Mouse (Mus musculus): ENCODE data around the gene Prr23a1.

DNA sequence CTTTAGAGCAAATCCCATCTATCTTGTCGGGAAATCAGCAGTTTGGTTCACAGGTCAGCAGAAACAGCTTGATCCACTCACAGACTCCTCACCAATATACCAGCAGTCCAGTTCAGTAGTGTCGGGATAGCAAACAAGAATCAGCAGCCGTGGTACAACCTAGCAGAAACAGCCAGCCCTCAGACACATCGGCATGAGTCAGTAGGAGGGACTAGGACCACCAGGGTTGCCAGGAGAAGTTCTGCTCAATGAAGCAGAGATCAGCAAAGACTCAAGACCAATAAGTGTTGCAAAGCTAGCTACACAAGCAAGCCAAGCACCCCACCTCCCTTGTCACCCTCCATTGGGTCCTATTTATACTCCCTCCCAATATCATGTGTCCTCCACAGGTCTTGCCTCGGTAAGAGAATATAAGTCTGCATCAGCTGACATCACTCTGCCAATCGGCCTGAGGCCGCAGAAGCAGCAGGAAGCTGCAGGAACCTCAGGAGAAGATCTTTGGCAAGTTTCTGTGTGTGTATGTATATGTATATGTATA, 4.7 kb upstream of the Prr23a1 start:
- TF ChIP-seq RCOR1 (IDR thresholded peaks at IDR 0.05; ENCODE audit: low read depth, low read length) (no peak), POLR2A (IDR thresholded peaks at IDR 0.05; ENCODE audit: control insufficient read depth in 1 of 2, insufficient read depth in 1 of 2, low read depth in 1 of 2, low read length in 2 of 2, poor library complexity in 1 of 2) (no peak), CTCF (IDR thresholded peaks at IDR 0.05 in 2 of 3, conservative IDR thresholded peaks at IDR 0.05 in 1 of 3; ENCODE audit: control insufficient read depth in 1 of 3, insufficient read depth in 1 of 3, low read depth in 2 of 3, low read length in 3 of 3, poor library complexity in 1 of 3, severe bottlenecking in 1 of 3) (no peak), ZNF384 (IDR thresholded peaks at IDR 0.05; ENCODE audit: low read depth, low read length) (no peak), KAT2A (conservative IDR thresholded peaks at IDR 0.05; ENCODE audit: low read depth, low read length) (no peak), EP300 (IDR thresholded peaks at IDR 0.05; ENCODE audit: low read depth in 1 of 2, low read length in 2 of 2) (no peak), BHLHE40 (IDR thresholded peaks at IDR 0.05; ENCODE audit: borderline replicate concordance, low read depth, low read length) (no peak), MAFK (IDR thresholded peaks at IDR 0.05; ENCODE audit: borderline replicate concordance, low read depth, low read length) (no peak), CHD1 (IDR thresholded peaks at IDR 0.05; ENCODE audit: low read depth, low read length) (no peak), ZMIZ1 (IDR thresholded peaks at IDR 0.05; ENCODE audit: low read depth, low read length) (no peak), USF1 (IDR thresholded peaks at IDR 0.05; ENCODE audit: low read depth, low read length) (no peak)
